Mouse (Mus musculus) erythroblast, embryonic 14.5 days (primary cell): ENCODE data around the gene Cyp2j12.

Experiments
- GATA1 ChIP-seq: IDR thresholded peaks from 2 replicates; pipeline ENCODE4 v1.6.1; 2012; ENCODE audit warnings: low read length, inconsistent platforms, mixed read lengths
- TAL1 ChIP-seq: IDR thresholded peaks from 3 replicates; pipeline ENCODE4 v1.6.1; 2012; ENCODE audit warnings: low read length, inconsistent platforms, mixed read lengths

GRCm38 (mm10) chr4:96140732-96141467, at the start of gene Cyp2j12:
- no peak for TF ChIP-seq GATA1
- no peak for TF ChIP-seq TAL1
